Mouse (Mus musculus) kidney, adult 11 months (tissue): ENCODE measurements around the gene Nkain2.
"Not testable (repeated sequence)": the region's sequence is repeated elsewhere in the genome, so short reads cannot be mapped to it uniquely, and the experiment has no call there.

Source experiments
- DNase-seq: peaks from one replicate; pipeline ENCODE4 v3.0.0; 2022

Gene Nkain2

GRCm38 (mm10) chr10:32889652-32890506, at the start of gene Nkain2:
Gene Nkain2 (minus strand): TSS chr10:32890462.
- DNase-seq, result no peak

GRCm38 (mm10) chr10:32939853-32940252, 49.6 kb upstream of the Nkain2 start:
- DNase-seq, result no peak

- no peak for DNase-seq
Observed at GRCm38 (mm10) chr10:32895093-32895492, 4.8 kb upstream of the Nkain2 start.

- DNase-seq, result peak; percentile 27
Observed at GRCm38 (mm10) chr10:32890507-32891131, 357 bp upstream of the Nkain2 start.

GRCm38 (mm10) chr10:32881977-32882376, 8.3 kb downstream of the Nkain2 start:
- DNase-seq, result no peak

GRCm38 (mm10) chr10:32870691-32871406, 19.4 kb downstream of the Nkain2 start:
- no peak for DNase-seq

- no peak for DNase-seq
Observed at GRCm38 (mm10) chr10:32869541-32869940, 20.7 kb downstream of the Nkain2 start.

- no peak for DNase-seq
Observed at GRCm38 (mm10) chr10:32815210-32815883, 74.9 kb downstream of the Nkain2 start.

GRCm38 (mm10) chr10:32796215-32796614, 94.0 kb downstream of the Nkain2 start:
- DNase-seq, result no peak

- DNase-seq, result no peak
Observed at GRCm38 (mm10) chr10:32790541-32790940, 99.7 kb downstream of the Nkain2 start.

- no peak for DNase-seq
Observed at GRCm38 (mm10) chr10:32782732-32783359, 107.4 kb downstream of the Nkain2 start.

- DNase-seq, result no peak
Observed at GRCm38 (mm10) chr10:32738989-32739388, 151.3 kb downstream of the Nkain2 start.

- DNase-seq, result not testable (repeated sequence)
Observed at GRCm38 (mm10) chr10:32706579-32706978, 183.7 kb downstream of the Nkain2 start.

- no peak for DNase-seq
Observed at GRCm38 (mm10) chr10:32696661-32697060, 193.6 kb downstream of the Nkain2 start.

GRCm38 (mm10) chr10:32684548-32684947, 205.7 kb downstream of the Nkain2 start:
- no peak for DNase-seq

- no peak for DNase-seq
Observed at GRCm38 (mm10) chr10:32640256-32640655, 250.0 kb downstream of the Nkain2 start.

- DNase-seq, result no peak
Observed at GRCm38 (mm10) chr10:32639173-32639572, 251.1 kb downstream of the Nkain2 start.

- no peak for DNase-seq
Observed at GRCm38 (mm10) chr10:32631043-32631442, 259.2 kb downstream of the Nkain2 start.

GRCm38 (mm10) chr10:32604448-32604847, 285.8 kb downstream of the Nkain2 start:
- no peak for DNase-seq

GRCm38 (mm10) chr10:32602798-32603197, 287.5 kb downstream of the Nkain2 start:
- no peak for DNase-seq

GRCm38 (mm10) chr10:32594998-32595397, 295.3 kb downstream of the Nkain2 start:
- no peak for DNase-seq

- DNase-seq, result no peak
Observed at GRCm38 (mm10) chr10:32577276-32577580, 313.0 kb downstream of the Nkain2 start.
